Mouse (Mus musculus) frontal cortex, postnatal 25 days (tissue): ENCODE measurements around the gene Cox8b.
A peak's percentile ranks its signal among the peaks of the same experiment; 100 is the strongest.
"Not testable (repeated sequence)": the region's sequence is repeated elsewhere in the genome, so short reads cannot be mapped to it uniquely, and the experiment has no call there.

Experiments used
- DNase-seq, 2 experiments: peaks; one replicate each; pipeline ENCODE4 v3.0.0; 2022; ENCODE audit warnings: low spot score in 2 of 2

Gene Cox8b

GRCm38 (mm10) chr7:140912846-140913482, 12.7 kb upstream of the Cox8b start:
- DNase-seq = no peak

- peak in 1 of 2 experiments; percentile 29 for DNase-seq
Observed at GRCm38 (mm10) chr7:140912293-140912692, 12.0 kb upstream of the Cox8b start.

GRCm38 (mm10) chr7:140908634-140909107, 8.4 kb upstream of the Cox8b start:
- DNase-seq = peak; percentile 38 to 64

GRCm38 (mm10) chr7:140908181-140908580, 7.9 kb upstream of the Cox8b start:
- no peak for DNase-seq

- no peak for DNase-seq
Observed at GRCm38 (mm10) chr7:140907697-140908096, 7.5 kb upstream of the Cox8b start.

GRCm38 (mm10) chr7:140907131-140907530, 6.9 kb upstream of the Cox8b start:
- no peak for DNase-seq

GRCm38 (mm10) chr7:140905642-140906081, 5.4 kb upstream of the Cox8b start:
- no peak for DNase-seq

GRCm38 (mm10) chr7:140903212-140903611, 3.0 kb upstream of the Cox8b start:
- peak; percentile 68 to 72 for DNase-seq

- no peak for DNase-seq
Observed at GRCm38 (mm10) chr7:140902036-140902875, 2.0 kb upstream of the Cox8b start.

- no peak for DNase-seq
Observed at GRCm38 (mm10) chr7:140899121-140899520, 1.1 kb downstream of the Cox8b start.

GRCm38 (mm10) chr7:140897863-140898262, 2.4 kb downstream of the Cox8b start:
- DNase-seq = no peak

- no peak for DNase-seq
Observed at GRCm38 (mm10) chr7:140894611-140895010, 5.6 kb downstream of the Cox8b start.

- no peak for DNase-seq
Observed at GRCm38 (mm10) chr7:140894031-140894430, 6.2 kb downstream of the Cox8b start.

GRCm38 (mm10) chr7:140890636-140891035, 9.6 kb downstream of the Cox8b start:
- DNase-seq = not testable (repeated sequence)

GRCm38 (mm10) chr7:140882469-140882803, 17.8 kb downstream of the Cox8b start:
- DNase-seq = no peak

GRCm38 (mm10) chr7:140881696-140882468, 18.4 kb downstream of the Cox8b start, which contains the start of the genes Psmd13 and Sirt3:
Psmd13 (plus strand) TSS chr7:140881968.
Sirt3 (minus strand) TSS chr7:140882309.
- DNase-seq = peak; percentile 87 to 91

- no peak for DNase-seq
Observed at GRCm38 (mm10) chr7:140880865-140881515, 19.3 kb downstream of the Cox8b start.

GRCm38 (mm10) chr7:140880419-140880818, 19.8 kb downstream of the Cox8b start:
- no peak for DNase-seq

GRCm38 (mm10) chr7:140879355-140879754, 20.9 kb downstream of the Cox8b start:
- no peak for DNase-seq

GRCm38 (mm10) chr7:140877364-140877763, 22.9 kb downstream of the Cox8b start:
- no peak for DNase-seq

- DNase-seq = no peak
Observed at GRCm38 (mm10) chr7:140874224-140874623, 26.0 kb downstream of the Cox8b start.

- DNase-seq = no peak
Observed at GRCm38 (mm10) chr7:140864761-140865160, 35.5 kb downstream of the Cox8b start.
